Mouse (Mus musculus) ovary, postnatal 14 days (tissue): ENCODE measurements at regions not wholly inside any gene's neighbourhood (a gene's known extent, or its start where the extent isn't known, plus 50 kb on each side); places are given as distances from the start of the nearest gene placed in this dataset.
"Not testable (repeated sequence)": the region's sequence is repeated elsewhere in the genome, so short reads cannot be mapped to it uniquely, and the experiment has no call there.

Source experiments
- DNase-seq: peaks from one replicate; pipeline ENCODE4 v3.0.0; 2022; ENCODE audit warnings: low spot score

- DNase-seq, result no peak
These were observed 846.1 kb downstream of the Car8 start for GRCm38 (mm10) chr4:7392696-7393095.

DNA sequence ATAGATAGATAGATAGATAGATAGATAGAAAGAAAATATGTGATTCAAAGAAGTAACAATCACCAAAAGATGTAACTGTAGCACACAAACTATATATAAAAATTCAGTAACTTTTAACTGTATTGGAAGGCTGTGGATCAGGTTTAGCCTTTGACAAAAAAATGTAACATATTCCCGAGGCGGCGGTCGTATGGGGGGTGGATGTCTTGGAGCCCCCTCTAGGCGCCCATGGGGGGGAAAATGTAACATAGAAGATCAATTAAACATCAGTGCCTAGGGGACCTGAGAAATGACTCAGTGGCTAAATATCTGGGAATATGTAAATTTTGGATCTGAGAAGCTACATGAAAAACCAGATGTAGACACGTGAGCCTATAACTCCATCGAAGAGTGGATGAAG is 847.2 kb downstream of the Car8 start:
- no peak for DNase-seq

DNA sequence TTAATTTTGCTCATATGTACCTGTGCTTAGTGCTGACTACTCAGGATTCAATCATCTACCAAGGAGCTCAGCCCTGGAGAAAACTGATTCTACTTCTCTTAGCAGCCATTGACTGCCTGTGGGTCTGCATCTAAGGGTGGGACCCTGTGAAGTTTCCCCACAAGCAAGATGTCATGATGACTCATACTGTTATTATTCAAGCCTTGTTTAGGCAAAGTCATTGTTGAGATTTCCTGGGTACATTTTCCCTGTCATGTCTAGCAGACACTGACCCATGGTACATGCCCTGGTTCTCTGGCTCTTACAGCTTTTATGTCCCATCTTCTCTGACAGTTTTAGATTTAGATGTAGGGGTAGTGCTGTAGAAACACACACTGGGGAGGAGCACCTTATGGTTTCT is 853.8 kb downstream of the Car8 start:
- no peak for DNase-seq

GRCm38 (mm10) chr4:7379996-7380395 is 858.8 kb downstream of the Car8 start:
- DNase-seq, result no peak

- DNase-seq, result no peak
These were observed 874.4 kb downstream of the Car8 start for GRCm38 (mm10) chr4:7364238-7365040.

DNA sequence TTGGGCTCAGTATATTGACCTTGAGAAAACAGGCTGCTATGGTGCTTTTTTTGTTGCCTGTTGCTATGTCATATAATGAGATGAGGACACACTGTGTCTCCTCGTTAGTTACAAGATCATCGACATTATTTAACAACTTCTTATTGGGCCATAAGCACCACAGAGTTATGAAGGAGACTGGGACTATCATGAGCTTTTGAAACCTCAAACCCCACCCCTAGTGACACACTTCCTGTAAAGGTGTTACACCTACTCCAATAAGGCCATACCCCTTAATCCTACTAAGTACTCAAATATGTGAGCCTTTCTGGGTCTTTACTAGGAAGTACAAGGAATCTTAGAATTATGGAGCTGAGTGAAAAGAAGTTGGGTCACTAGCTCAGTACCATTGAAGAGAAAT is 875.3 kb downstream of the Car8 start:
- DNase-seq, result no peak

- no peak for DNase-seq
These were observed 882.6 kb downstream of the Car8 start for GRCm38 (mm10) chr4:7356202-7356601.

DNA sequence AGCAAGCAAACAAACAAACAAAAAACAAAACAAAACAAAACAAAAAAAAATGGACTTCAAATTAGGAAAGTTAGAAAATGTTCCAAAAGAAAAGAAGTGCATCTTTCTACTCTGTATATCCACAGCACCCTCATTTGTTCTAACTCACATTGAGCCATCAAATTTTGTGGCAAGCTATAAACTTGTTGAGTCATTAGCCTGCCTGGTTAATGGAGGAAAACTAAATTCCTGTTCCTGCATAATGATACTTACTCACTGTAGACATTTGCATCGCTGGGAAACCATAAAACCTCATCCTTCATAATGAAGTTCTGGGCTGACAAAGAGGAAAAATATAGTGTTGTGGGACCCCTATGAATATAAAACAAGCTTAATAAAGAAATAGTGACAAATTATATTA is 891.5 kb downstream of the Car8 start:
- DNase-seq, result no peak

GRCm38 (mm10) chr4:7341159-7341558 is 897.7 kb downstream of the Car8 start:
- no peak for DNase-seq

DNA sequence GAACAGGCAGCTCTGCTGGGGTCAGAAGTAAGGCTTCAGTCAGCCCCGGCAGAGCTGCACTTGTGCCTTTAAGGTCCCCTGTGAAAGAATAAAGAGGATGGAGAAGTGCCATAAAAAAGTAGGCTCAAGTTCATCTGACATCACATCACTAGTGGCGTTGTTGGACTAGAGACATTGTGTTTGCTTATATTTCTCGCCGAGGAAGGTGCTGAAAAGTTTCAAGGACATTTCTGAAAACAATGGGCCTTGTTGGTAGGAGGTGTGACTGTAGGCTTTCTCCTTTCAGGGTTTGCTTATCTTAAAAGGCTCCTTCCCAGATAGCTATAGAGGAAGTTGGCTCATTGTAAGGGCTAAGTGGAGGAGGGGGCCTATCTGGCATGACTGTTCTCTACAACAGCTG is 924.6 kb downstream of the Car8 start:
- DNase-seq, result no peak

- DNase-seq, result no peak
These were observed 925.6 kb downstream of the Car8 start for GRCm38 (mm10) chr4:7313219-7313618.

GRCm38 (mm10) chr4:7312160-7312559 is 926.7 kb downstream of the Car8 start:
- no peak for DNase-seq

GRCm38 (mm10) chr4:7269047-7269446 is 969.8 kb downstream of the Car8 start:
- DNase-seq, result no peak

DNA sequence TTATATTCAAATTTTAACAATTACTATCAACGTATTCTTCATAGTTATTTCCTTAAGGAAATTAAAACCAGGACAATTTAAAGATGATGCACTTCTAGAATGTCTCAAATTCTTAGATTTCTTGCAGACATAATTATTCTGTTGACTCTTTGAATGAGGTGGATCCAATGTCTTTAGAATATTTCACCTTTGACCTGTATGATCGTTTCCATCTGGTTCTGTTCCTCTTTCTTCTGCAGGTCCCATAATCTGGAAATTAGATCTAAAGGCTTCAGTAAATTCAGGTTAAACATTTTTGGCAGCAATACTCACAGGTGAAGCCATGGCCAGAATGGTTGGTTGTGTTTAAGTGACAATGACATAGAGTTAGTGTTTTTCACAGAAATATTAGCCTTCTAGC is 982.4 kb downstream of the Car8 start:
- no peak for DNase-seq

DNA sequence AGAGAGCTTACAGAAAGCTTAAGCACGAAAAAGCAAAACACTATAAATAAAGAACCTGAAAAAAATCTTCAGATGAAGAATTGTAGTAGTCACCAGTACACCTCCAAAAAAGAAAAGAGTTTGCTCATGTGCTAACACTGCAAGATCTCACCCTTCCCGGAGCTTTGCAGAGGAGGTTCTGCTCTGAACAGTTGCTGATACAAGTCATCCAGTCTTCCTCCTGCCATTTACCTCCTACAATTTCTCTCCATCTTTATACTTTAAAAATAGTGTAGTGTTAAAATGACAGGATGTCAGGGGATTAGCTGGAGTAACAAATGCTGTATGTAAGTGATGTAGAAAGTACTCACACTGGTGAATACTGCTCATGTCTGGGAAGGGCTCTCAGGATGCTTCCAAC is 985.2 kb downstream of the Car8 start:
- no peak for DNase-seq

DNA sequence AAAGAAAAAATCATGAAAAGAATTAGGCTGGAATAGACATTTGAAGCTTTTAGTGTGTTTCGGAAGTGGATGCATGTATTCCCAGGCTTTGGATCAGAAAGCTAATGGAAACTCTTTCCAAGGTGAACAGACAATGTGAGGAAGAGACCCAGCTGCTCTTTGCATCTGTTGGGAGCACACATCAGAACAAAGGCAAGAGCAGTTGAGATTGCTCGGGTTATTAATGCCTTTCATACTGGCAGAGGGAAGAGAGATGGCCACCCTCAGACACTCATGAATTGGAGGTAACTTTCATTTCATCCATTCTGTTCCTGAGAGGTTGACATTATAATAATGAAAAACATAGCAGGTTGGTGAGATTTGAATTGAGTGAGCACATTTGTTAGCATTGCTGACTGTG is 987.2 kb downstream of the Car8 start:
- no peak for DNase-seq

DNA sequence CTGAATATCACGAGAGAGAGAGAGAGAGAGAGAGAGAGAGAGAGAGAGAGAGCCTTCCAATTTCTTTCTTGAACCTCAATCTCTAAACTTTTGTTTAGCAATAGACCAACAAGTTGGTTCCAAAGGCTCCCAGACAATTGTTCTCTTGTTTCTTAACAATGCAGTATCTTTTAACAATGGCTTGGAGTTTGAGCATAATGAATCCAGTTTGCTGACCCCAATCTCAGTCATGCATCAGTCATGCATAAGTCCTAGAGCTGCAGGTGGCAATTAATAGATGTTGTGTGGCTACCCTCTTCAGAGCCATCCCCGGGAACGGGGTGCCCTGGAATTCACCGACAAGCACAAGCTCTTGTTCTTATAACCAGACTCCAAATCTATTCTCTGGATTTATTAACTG is 991.0 kb downstream of the Car8 start:
- no peak for DNase-seq

GRCm38 (mm10) chr4:7247244-7247643 is 991.6 kb downstream of the Car8 start:
- DNase-seq, result no peak

DNA sequence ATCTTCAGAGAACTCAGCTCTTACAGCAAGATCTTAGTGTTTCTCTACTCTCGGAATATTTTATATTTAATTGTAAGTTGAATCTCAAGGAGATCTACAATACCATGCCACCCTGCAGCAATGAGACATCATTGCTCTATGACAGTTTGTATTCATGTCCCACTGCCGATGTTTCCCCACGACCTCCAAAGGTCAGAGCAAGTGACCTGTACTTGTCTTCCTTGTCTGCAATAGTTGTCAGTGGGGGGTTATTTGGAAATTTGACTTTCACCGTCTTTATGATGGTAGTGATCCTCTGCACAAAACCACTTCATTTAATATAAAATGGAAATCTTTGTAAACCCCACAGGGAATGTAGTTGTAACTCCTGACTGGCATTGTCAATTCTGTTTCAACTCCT is 992.0 kb downstream of the Car8 start:
- no peak for DNase-seq

DNA sequence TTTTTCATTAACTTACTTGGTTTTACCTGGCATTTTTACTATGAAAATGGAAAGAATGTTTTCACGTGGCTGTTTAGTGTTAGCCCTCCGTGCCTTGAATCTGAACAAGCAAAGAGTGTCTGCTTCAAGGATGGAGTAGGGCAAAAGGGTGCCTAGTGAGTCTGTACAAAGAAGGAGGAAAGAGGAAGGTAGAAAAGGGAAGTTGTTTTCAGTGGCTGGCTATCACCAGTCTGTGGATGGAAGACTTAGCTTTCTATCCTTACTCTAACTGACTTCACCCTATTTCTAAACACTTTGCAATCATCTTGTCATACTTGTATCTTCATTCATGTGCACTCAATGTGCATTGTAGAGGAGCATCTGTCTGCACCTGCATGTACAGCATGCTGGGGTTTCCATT is 993.2 kb downstream of the Car8 start:
- no peak for DNase-seq

- DNase-seq, result no peak
These were observed 1001.0 kb downstream of the Car8 start for GRCm38 (mm10) chr4:7237848-7238247.

DNA sequence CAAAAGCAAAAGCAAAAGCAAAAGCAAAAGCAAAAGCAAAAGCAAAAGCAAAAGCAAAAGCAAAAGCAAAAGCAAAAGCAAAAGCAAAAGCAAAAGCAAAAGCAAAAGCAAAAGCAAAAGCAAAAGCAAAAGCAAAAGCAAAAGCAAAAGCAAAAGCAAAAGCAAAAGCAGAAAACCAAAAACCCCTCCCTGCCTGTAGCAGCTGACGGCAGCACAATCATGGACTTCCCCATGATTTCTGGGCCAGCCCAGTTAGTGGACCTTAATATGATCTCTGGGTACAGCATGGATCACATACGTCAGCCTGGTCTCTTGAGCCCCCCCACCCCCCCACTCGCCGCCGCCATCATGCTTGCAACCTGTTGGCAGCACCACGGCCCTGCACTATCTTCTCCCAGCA is 1004.3 kb downstream of the Car8 start:
- DNase-seq, result not testable (repeated sequence)

DNA sequence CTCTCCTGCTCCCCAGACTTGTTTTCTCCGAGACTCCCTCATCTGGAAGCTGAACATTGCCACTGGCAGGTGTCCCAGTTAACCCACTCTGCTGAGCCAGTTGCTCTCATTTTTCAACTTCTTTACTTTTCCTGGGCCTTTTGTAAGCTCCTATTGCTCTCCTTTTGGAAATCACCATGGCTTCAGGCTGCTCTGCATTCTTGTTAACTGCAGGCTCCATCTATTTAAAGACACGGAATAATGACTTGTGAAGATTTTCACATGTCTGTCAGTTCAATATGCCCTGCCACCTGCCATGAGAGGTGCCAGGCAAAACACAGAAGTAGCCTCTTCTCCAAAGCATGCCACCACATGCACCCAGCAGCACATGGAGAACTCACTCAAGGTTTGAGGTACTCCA is 1009.9 kb downstream of the Car8 start:
- DNase-seq, result no peak

- no peak for DNase-seq
These were observed 1015.9 kb downstream of the Car8 start for GRCm38 (mm10) chr4:7222922-7223321.
